Mouse (Mus musculus) lung, postnatal 0 days (tissue): ENCODE results near the gene Nipal4. TPM values are rescaled to one million over a fixed set of nuclear protein-coding genes. Genes with fewer than 3 reads are reported as not detected.
A peak's percentile ranks its signal among the peaks of the same experiment; 100 is the strongest.

ENCODE experiments used
- ATAC-seq: fragments of 200-750 bp; cut with Nextera tagmentation; 2 replicates; pipeline ENCODE4 v1.8.0; 2017; ENCODE audit warnings: moderate library complexity
- DNase-seq: peaks from one replicate; pipeline ENCODE4 v3.0.0-alpha.2; 2016; ENCODE audit warnings: low spot score
- H3K27ac ChIP-seq: fragments of 300-500 bp; sonication (generic); 2 replicates; pipeline ENCODE4 v1.5.1; 2014; ENCODE audit warnings: antibody characterized with exemption, mild to moderate bottlenecking, low read length, mixed read lengths
- H3K27me3 ChIP-seq: fragments of 300-500 bp; sonication (generic); replicated peaks from 2 replicates; pipeline ENCODE4 v1.6.1; 2014; ENCODE audit warnings: low read length, mixed read lengths; ENCODE audit not compliant: insufficient read depth
- H3K36me3 ChIP-seq: fragments of 300-500 bp; sonication (generic); 2 replicates; pipeline ENCODE4 v1.6.1; 2014; ENCODE audit warnings: low read length, mixed read lengths; ENCODE audit not compliant: insufficient read depth
- H3K4me1 ChIP-seq: fragments of 300-500 bp; sonication (generic); 2 replicates; pipeline ENCODE4 v1.6.1; 2014; ENCODE audit warnings: antibody characterized with exemption, low read depth, low read length, mixed read lengths; ENCODE audit not compliant: insufficient read depth
- H3K4me2 ChIP-seq: fragments of 300-500 bp; sonication (generic); replicated peaks from 2 replicates; pipeline ENCODE4 v1.6.1; 2014; ENCODE audit warnings: low read depth, mild to moderate bottlenecking, low read length, moderate library complexity, mixed read lengths
- H3K4me3 ChIP-seq: fragments of 300-500 bp; sonication (generic); 2 replicates; pipeline ENCODE4 v1.5.1; 2014; ENCODE audit warnings: low read depth, low read length
- H3K9ac ChIP-seq: fragments of 300-500 bp; sonication (generic); replicated peaks from 2 replicates; pipeline ENCODE4 v1.6.1; 2014; ENCODE audit warnings: low read depth, mild to moderate bottlenecking
- H3K9me3 ChIP-seq: fragments of 300-500 bp; sonication (generic); 2 replicates; pipeline ENCODE4 v1.6.1; 2016; ENCODE audit warnings: low read length, mixed read lengths
- CTCF ChIP-seq: IDR thresholded peaks from 2 replicates; pipeline ENCODE4 v1.5.1; 2016; ENCODE audit warnings: antibody characterized with exemption, mild to moderate bottlenecking
- EP300 ChIP-seq: IDR thresholded peaks from 2 replicates; pipeline ENCODE4 v1.6.1; 2016; ENCODE audit warnings: antibody characterized with exemption, mild to moderate bottlenecking, control low read depth
- WGBS: fragments of 180-500 bp; shearing (Covaris S2); extraction: QIAGEN DNeasy Blood & Tissue Kit; methylation state at CpG from one replicate; pipeline ENCODE4 v1.1.7; 2014; 5-methylcytosine and 5-hydroxymethylcytosine counted together
- polyA plus RNA-seq: library from polyadenylated mRNA; unstranded; fragments of >200 nt; fragmentation: Nextera tagmentation; extraction: Ambion mirVana; gene quantifications from 2 replicates; pipeline ENCODE4 v1.2.1, GENCODE M21; 2015

The Nipal4 gene
- polyA plus RNA-seq, 1 experiment from 2014 or later: 0.41 TPM

DNA sequence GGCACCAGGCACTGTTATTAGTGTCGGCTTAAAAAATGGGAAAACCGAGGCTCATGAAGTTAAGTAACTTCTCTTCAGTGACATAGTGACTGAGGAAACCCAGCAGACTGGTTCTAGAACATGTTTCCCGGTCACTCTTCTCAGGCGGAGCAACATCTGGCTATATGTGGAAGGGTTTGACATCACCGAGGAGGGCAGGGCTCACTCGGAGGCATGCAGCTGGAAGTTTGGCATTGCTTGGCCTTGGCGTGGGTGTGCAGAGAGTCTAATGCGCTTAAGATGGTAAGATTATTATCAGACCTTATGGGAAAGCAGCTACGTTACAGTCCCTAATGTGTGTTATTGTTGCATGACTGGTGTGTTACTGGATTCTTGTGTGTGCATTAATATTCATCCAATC lies 5.8 kb upstream of the Nipal4 start:
- TF ChIP-seq EP300 (no peak), CTCF (no peak)
- ATAC-seq (no peak), DNase-seq (no peak)
- no peak overlapping the region for H3K4me2 ChIP-seq
- no peaks in the 10 kb centered on the region for H3K27me3 ChIP-seq
- H3K36me3 ChIP-seq: no peaks in the 10 kb centered on the region
- no peak overlapping the region for H3K4me3 ChIP-seq
- no peaks in the 10 kb centered on the region for H3K4me1 ChIP-seq
- H3K9ac ChIP-seq: no peak overlapping the region
- no peak overlapping the region for H3K27ac ChIP-seq
- 88% methylated on average over 9 of the region's 9 CpGs for WGBS
- H3K9me3 ChIP-seq: no peaks in the 10 kb centered on the region

DNA sequence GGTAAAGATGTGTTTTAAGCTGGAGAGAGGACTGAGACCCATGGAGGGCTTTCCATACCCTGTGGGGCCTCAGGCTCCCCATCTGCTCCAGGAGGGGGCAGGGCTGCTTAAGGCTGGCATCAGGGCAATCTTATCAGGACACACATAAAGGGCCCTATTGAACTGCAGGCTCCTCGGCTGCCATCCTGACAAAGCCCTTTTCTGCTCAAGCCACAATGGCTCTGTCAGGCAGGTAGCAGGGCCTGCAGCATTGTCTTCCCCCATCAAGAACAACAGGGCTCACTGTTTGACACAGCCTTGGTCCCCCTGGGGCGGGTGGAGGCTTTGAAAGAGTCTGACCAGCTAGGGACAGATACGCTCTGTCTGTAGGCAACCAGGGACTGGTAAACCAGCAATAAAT lies 3.6 kb upstream of the Nipal4 start:
- no peaks in the 10 kb centered on the region for H3K4me1 ChIP-seq
- DNase-seq: no peak
- H3K4me2 ChIP-seq: no peak overlapping the region
- H3K27me3 ChIP-seq: no peaks in the 10 kb centered on the region
- no peaks in the 10 kb centered on the region for H3K9me3 ChIP-seq
- no peak overlapping the region for H3K27ac ChIP-seq
- WGBS: 63% methylated on average over 3 of the region's 3 CpGs
- H3K4me3 ChIP-seq: no peak overlapping the region
- TF ChIP-seq CTCF: no peak
- no peak for TF ChIP-seq EP300
- ATAC-seq: no peak
- no peaks in the 10 kb centered on the region for H3K36me3 ChIP-seq
- no peak overlapping the region for H3K9ac ChIP-seq

DNA sequence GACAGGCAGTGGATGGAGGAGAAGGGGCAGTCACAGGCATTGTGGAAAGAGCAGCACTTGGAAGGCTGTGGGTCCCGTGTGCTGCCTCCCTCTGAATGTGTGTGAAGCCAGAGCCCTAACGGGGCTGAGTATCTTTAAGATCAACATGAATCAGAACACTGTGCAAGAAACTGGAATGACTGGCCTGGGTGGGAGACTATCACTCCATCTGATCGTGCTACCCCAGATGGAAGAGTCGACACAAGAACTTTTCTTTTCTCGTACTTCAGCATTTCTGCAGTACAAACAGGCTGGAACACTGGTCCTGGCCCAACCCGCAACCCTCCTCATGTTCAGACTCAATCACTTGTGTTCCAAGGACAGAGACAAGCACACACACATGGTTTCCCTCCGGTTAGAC lies 2.2 kb upstream of the Nipal4 start:
- H3K27me3 ChIP-seq: no peaks in the 10 kb centered on the region
- no peak overlapping the region for H3K4me2 ChIP-seq
- no peaks in the 10 kb centered on the region for H3K4me1 ChIP-seq
- no peak for ATAC-seq
- no peak overlapping the region for H3K9ac ChIP-seq
- no peak for DNase-seq
- no peak overlapping the region for H3K27ac ChIP-seq
- no peak overlapping the region for H3K4me3 ChIP-seq
- TF ChIP-seq EP300 (no peak), CTCF (no peak)
- H3K36me3 ChIP-seq: no peaks in the 10 kb centered on the region
- 79% methylated on average over 7 of the region's 7 CpGs for WGBS
- H3K9me3 ChIP-seq: no peaks in the 10 kb centered on the region

DNA sequence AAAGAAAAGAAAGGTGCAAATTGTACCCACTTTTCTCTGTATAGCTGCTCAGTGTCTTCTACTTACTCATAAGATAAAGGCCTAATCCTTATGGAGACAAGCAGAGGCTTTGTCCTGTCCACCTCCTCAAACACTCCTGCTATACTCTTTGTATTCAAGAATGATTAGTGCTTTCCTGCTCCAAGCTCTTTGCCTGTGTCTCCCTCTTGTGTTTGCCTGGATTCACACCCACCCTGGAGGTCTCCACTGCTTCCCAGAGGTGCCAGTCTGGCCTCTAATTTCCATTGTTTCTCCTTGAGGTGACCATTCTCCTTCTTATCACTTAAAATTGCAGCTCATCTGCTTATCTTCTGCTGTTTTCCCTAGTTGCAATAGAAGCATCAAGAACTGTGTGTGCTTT lies 8.8 kb downstream of the Nipal4 start:
- Histone ChIP-seq H3K4me1 (no peaks in the 10 kb centered on the region), H3K9me3 (no peaks in the 10 kb centered on the region), H3K36me3 (no peaks in the 10 kb centered on the region), H3K27ac (no peak overlapping the region), H3K9ac (no peak overlapping the region), H3K4me3 (no peak overlapping the region), H3K4me2 (no peak overlapping the region), H3K27me3 (no peaks in the 10 kb centered on the region)
- TF ChIP-seq EP300 (no peak), CTCF (peak; percentile 62)
- ATAC-seq (no peak), DNase-seq (no peak)

DNA sequence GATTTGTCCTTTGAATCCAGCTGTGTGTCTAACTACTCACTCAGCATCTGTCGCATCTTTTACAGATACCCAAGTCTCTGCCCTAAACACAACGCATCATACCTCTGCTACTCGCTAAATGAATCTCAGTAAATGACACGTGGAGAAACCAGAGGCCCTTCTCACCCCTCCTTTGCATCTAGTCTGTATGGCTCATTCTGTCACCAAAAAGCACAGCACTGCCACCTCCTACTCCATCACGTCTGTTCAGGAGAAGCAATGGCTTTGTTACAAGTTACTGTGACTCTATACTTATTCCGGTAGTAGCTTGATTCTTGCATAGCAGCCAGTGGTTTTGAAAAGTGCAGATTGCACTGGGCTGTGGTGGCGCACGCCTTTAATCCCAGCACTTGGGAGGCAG lies 9.4 kb downstream of the Nipal4 start:
- ATAC-seq (no peak), DNase-seq (no peak)
- Histone ChIP-seq H3K4me1 (no peaks in the 10 kb centered on the region), H3K9ac (no peak overlapping the region), H3K9me3 (no peaks in the 10 kb centered on the region), H3K4me3 (no peak overlapping the region), H3K36me3 (no peaks in the 10 kb centered on the region), H3K27me3 (no peaks in the 10 kb centered on the region), H3K4me2 (no peak overlapping the region), H3K27ac (no peak overlapping the region)
- TF ChIP-seq CTCF: no peak
- TF ChIP-seq EP300: no peak
- WGBS: 86% methylated on average over 8 of the region's 8 CpGs

DNA sequence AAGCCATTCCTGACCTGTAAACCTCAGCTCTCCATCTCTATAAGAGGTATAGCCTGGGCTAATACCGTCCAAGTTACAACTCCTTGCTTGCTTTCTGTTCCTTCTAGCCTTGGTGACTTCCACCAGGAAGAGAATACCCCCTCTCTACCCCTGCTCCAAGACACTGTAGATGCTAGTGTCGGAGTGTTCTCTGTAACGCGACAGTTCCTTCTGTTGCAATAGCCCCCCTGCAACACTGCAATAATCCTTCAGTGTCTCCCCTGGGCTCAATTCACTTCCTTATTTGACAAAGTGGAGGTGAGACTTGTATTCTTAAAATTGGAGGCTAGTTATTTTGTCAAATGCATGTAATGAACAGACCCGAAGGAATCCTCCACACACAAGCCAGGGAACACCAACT lies 19.7 kb downstream of the Nipal4 start:
- H3K4me3 ChIP-seq: no peak overlapping the region
- TF ChIP-seq CTCF (no peak), EP300 (no peak)
- peaks cover 18% of the 10 kb centered on the region; the same call in 1 of the 2 replicates for H3K36me3 ChIP-seq
- DNase-seq (no peak), ATAC-seq (no peak)
- 89% methylated on average over 5 of the region's 5 CpGs for WGBS
- H3K27ac ChIP-seq: no peak overlapping the region
- H3K27me3 ChIP-seq: no peaks in the 10 kb centered on the region
- no peak overlapping the region for H3K9ac ChIP-seq
- H3K4me1 ChIP-seq: no peaks in the 10 kb centered on the region
- H3K9me3 ChIP-seq: no peaks in the 10 kb centered on the region
- H3K4me2 ChIP-seq: no peak overlapping the region

DNA sequence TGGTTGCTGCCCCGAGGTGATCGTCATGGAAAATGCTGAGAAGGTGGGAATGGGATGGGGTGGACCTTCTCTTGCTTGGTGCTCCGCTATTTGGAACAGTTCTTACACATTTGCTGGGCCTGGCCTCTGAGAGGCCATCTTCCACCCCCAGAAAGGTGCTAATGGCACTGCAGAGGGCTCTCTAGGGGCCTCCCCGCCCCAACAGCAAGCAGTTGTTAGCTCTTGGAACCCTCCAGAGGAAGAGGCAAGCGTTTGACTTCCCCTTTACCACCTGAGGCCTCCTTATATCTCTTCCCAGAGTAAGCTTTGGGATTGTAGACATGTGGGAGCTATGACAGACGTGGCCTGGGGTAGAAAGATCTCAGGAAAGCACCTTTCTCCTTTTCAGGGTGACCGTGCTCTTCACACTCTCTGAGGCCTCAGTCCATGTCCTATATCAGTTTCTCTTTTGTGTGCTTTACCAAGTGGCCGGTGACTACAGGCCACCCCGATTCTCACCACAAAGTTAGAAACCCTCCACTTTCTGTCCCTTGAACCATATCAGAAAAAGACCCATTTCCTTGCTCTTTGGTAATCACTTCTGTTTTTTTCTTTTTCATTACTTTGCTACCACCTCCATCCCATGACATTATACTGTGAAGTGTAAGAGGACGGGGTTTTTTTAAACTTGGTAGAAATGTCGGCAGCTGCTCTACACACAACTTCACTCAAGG lies 21.0 kb downstream of the Nipal4 start:
- Histone ChIP-seq H3K4me2 (no peak overlapping the region), H3K4me1 (no peaks in the 10 kb centered on the region), H3K27me3 (no peaks in the 10 kb centered on the region), H3K36me3 (peaks cover 30% of the 10 kb centered on the region; the same call in 1 of the 2 replicates), H3K9me3 (no peaks in the 10 kb centered on the region), H3K9ac (no peak overlapping the region), H3K27ac (no peak overlapping the region), H3K4me3 (no peak overlapping the region)
- ATAC-seq (no peak), DNase-seq (no peak)
- WGBS: 87% methylated on average over 11 of the region's 11 CpGs
- TF ChIP-seq EP300 (no peak), CTCF (no peak)
